Mouse (Mus musculus) spleen, adult 2 months (tissue): ENCODE results near the gene Gm49380.

ENCODE experiments used
- CTCF ChIP-seq: fragments of 200-500 bp; IDR thresholded peaks from 2 replicates; pipeline ENCODE4 v1.5.1; 2011; ENCODE audit warnings: mild to moderate bottlenecking, inconsistent platforms; ENCODE audit not compliant: insufficient read depth, insufficient read length, insufficient replicate concordance; ENCODE audit errors: extremely low read depth
- POLR2A ChIP-seq: fragments of 200-500 bp; IDR thresholded peaks from 2 replicates; pipeline ENCODE4 v1.6.1; 2011; ENCODE audit warnings: low read depth, low read length, inconsistent platforms

DNA sequence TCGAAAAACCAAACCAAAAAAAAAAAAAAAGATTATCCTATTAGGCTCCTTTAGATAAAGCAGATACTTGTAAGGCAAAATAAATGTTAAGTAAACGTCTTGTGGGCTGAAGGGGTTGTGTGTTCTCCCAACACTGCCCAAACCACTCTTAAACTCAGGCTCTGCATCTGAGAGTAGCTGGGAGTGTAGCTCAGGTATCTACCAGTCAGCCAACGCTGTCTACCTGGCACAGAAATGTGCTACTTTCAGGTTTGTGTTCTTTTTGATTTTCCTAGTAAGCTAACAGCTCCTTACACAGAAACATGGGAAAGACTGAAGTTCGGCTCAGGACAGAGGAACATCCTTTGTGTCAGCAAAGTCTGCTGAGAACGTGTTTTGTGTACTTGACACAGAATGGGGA lies 18.9 kb upstream of the Gm49380 start:
- no peak for TF ChIP-seq CTCF
- no peak for TF ChIP-seq POLR2A
